Mouse (Mus musculus): ENCODE data around the gene Nudt13. TPM values are rescaled to one million over a fixed set of nuclear protein-coding genes. Genes with fewer than 3 reads are reported as not detected.

Nudt13 gene
- total RNA-seq, 1 experiment from 2014 or later = 10.2 TPM

GRCm38 (mm10) chr14:20319420-20319819 lies 24.9 kb downstream of the Nudt13 start:
- ATAC-seq (replicated peaks in 1 of 2; ENCODE audit: insufficient read depth in 1 of 2, low FRiP score in 2 of 2, low TSS enrichment in 1 of 2, low read depth in 1 of 2, poor library complexity in 2 of 2, severe bottlenecking in 2 of 2) = no peak

- no peak for ATAC-seq (replicated peaks in 1 of 2; ENCODE audit: insufficient read depth in 1 of 2, low FRiP score in 2 of 2, low TSS enrichment in 1 of 2, low read depth in 1 of 2, poor library complexity in 2 of 2, severe bottlenecking in 2 of 2)
Measured at GRCm38 (mm10) chr14:20324196-20324595, 29.7 kb downstream of the Nudt13 start.

DNA sequence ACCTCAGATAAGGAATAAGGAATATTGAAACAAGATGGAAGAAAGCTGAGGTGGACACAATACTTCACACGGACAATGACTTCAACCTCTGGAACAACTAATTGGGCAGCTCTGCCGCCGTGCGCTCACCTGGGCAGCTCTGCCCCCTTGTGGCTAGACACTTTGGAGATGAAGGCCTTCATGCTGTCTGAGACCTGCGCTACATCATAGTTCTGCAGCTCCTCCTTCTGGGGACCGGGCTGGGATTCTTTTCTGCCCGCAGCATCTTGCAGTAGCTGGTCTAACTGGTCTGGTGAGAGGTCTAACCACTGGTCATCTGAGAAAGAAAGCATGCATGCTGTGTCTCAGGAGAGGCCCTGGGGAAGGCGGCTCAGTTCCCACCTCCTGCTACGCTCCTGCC lies 34.0 kb downstream of the Nudt13 start:
- ATAC-seq (replicated peaks in 1 of 2; ENCODE audit: insufficient read depth in 1 of 2, low FRiP score in 2 of 2, low TSS enrichment in 1 of 2, low read depth in 1 of 2, poor library complexity in 2 of 2, severe bottlenecking in 2 of 2) = peak in 1 of 2 experiments; percentile 36; a peak in 1 of 4 replicates

DNA sequence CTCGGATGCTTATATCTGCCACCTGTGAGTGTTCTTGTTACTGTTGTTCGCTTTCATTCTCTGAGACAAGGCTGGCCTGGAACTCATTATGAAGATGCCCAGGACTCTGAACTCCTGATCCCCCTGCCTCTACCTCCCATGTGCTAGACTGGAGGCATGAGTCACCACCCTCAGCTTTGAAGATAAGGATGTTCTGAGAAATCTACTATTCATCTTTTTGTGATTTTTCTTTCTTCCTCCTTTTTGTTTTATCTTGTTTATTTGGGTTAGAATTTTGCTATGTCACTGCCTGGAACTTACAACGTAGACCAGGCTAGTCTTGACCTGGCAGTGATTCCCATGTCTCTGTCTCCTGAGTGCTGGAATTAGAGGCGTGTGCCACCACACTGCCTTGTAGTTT lies 36.8 kb downstream of the Nudt13 start:
- no peak for ATAC-seq (replicated peaks in 1 of 2; ENCODE audit: insufficient read depth in 1 of 2, low FRiP score in 2 of 2, low TSS enrichment in 1 of 2, low read depth in 1 of 2, poor library complexity in 2 of 2, severe bottlenecking in 2 of 2)

DNA sequence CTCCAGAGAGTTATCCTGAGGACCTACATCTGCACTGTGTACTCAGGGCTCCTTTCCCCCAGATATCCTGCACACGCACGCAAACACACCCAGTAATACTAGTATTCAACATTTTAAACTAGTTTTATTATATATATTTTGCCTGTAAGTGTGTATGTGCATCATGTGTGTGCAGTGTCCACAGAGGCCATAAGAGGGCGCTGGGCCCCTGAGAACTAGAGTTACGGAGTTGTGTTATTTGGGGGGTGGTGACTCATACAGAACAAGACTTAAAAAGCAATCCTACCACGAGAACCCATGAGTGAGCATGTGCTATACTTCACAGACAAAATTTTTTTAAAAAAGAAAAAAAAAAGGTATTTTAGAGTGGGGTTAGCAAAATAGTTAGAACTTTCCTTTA lies 44.9 kb downstream of the Nudt13 start:
- no peak for ATAC-seq (replicated peaks in 1 of 2; ENCODE audit: insufficient read depth in 1 of 2, low FRiP score in 2 of 2, low TSS enrichment in 1 of 2, low read depth in 1 of 2, poor library complexity in 2 of 2, severe bottlenecking in 2 of 2)

DNA sequence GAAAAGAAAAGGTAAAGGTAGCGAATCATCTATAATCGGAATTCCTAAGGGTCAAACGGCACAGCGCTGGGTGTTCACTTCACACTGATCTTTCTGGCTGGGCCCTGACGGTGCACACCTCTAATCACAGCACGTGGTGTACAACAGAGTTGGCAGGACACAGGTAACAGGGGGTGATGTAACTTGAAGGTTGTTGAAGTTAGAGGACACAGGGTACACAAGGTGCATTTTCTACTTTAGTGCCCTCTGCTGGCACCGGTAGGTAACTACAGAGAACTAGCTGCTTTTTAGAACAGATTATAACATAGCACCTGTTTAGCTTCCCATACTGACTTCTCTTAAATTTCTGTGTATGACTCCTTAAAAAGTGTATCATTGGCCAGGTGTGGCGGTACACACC lies 45.7 kb downstream of the Nudt13 start:
- ATAC-seq (replicated peaks in 1 of 2; ENCODE audit: insufficient read depth in 1 of 2, low FRiP score in 2 of 2, low TSS enrichment in 1 of 2, low read depth in 1 of 2, poor library complexity in 2 of 2, severe bottlenecking in 2 of 2) = peak in 1 of 2 experiments; percentile 58; a peak in 1 of 4 replicates

DNA sequence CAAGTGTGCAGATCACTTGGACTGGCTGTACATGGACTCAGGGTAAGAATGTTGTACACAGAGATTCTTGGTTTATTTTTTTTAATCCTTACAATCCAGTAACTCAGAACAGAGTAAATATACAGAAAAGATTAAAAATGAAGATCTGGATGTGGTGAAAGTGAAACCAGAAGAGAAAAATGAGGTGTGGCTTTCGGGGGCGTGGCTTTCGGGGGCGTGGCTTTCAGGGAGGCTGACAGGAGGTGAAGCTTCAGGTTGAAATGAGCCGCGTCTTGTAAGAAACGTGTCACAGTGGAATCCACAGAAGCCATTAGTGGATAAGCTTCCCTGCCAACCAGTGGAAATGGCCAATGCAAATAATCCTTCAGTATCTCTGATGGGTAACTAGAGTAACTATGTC lies 46.4 kb downstream of the Nudt13 start:
- ATAC-seq (replicated peaks in 1 of 2; ENCODE audit: insufficient read depth in 1 of 2, low FRiP score in 2 of 2, low TSS enrichment in 1 of 2, low read depth in 1 of 2, poor library complexity in 2 of 2, severe bottlenecking in 2 of 2) = no peak

DNA sequence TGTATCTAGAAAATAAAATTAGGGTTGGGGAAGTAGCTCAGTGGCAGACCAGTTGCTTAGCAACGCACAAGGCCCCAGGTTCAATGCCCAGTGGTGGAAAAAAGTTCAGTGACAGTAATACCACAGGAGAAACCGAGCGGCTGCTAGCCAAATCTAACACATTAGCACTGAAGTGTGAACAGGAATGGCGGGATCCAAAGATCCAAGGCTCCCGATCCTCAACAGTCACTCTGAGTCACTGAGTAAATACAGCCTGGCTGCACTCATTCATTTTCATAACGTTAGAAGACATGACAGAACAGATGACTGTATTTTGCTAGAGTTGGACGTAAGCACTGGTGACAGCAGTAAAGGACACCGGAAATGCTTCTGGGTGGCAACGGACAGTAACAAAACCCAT lies 51.4 kb downstream of the Nudt13 start:
- ATAC-seq (replicated peaks in 1 of 2; ENCODE audit: insufficient read depth in 1 of 2, low FRiP score in 2 of 2, low TSS enrichment in 1 of 2, low read depth in 1 of 2, poor library complexity in 2 of 2, severe bottlenecking in 2 of 2) = no peak

DNA sequence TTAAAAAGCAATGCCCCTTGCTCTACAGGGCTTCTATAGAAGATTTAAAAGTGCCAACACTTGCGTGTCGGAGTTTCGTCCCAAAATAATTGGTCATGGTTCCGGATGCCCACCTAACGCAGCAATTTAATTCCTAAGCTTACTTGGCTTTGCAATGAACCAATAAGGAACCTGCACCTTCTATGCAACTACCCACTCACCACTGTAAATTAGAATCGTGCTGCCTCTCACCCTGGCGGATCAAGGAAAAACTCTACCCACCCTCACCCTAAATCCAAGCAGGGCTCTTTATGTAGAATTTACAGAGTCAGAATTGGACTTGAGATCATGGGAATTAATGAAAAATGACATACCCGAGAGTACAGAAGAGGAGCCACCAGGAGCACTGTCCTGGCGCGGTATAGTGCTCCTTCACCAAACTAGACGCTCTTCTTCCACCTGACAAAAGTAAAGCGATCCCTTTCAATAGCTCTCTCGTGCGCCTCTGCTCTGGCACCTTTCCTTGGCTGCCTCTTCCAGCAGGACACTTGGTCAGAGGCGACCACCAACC lies 53.0 kb downstream of the Nudt13 start:
- ATAC-seq (replicated peaks in 1 of 2; ENCODE audit: insufficient read depth in 1 of 2, low FRiP score in 2 of 2, low TSS enrichment in 1 of 2, low read depth in 1 of 2, poor library complexity in 2 of 2, severe bottlenecking in 2 of 2) = peak; percentile 30 to 47; a peak in 2 of 4 replicates

DNA sequence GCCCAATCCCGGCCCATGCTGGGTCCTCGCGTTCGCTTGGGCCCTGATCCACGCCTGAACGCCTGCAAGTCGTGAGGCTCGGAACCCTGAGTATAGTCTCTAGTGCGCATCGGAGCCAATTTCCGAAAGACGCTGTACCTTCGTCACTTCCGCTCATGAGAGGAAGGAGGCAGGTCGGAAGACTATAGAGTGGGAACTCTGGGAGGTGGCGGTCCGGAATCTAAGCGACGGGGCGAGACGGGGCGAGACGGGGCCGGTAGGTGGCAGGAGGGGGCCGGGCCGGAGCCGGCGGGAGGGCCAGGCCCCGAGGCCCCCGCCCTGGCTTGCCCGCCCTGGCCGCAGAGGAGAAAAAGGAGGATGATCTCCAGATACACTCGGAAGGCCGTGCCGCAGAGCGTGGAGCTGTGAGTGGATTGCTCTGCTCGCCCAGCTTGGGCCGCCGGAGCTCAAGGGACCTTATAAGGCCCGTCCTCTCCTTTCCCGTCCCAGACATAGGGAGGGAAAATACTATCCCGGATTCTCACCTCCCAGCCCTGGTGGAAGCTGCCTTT lies 53.6 kb downstream of the Nudt13 start, which contains the start of the genes Ecd and Fam149b:
Gene Ecd, minus strand, starts transcription at position 131 of the 551 bp plus-strand sequence.
Gene Fam149b, plus strand, starts transcription at position 172 of the 551 bp plus-strand sequence.
- peak; percentile 98 for ATAC-seq (replicated peaks in 1 of 2; ENCODE audit: insufficient read depth in 1 of 2, low FRiP score in 2 of 2, low TSS enrichment in 1 of 2, low read depth in 1 of 2, poor library complexity in 2 of 2, severe bottlenecking in 2 of 2)

- peak in 1 of 2 experiments; percentile 72; a peak in 1 of 4 replicates for ATAC-seq (replicated peaks in 1 of 2; ENCODE audit: insufficient read depth in 1 of 2, low FRiP score in 2 of 2, low TSS enrichment in 1 of 2, low read depth in 1 of 2, poor library complexity in 2 of 2, severe bottlenecking in 2 of 2)
Measured at GRCm38 (mm10) chr14:20363230-20363629, 68.7 kb downstream of the Nudt13 start.

Other genes starting within 250 kb of the Nudt13 start
- gene Saysd1, start 156.2 kb upstream of the Nudt13 start, total RNA-seq (2017) = 2.0 and 3.4 TPM in 2 replicates
- 18.8 and 23.6 TPM in 2 replicates for gene Kcnk5, start 112.9 kb upstream of the Nudt13 start, total RNA-seq (2017)
- gene Kcnk16, start 25.5 kb upstream of the Nudt13 start, total RNA-seq (2017) = not detected in 2 replicates
- gene Ecd, start 53.4 kb downstream of the Nudt13 start, total RNA-seq (2017) = 59.0 and 79.5 TPM in 2 replicates
- 39.9 and 58.2 TPM in 2 replicates for gene Fam149b, start 53.5 kb downstream of the Nudt13 start, total RNA-seq (2017)
- gene Dnajc9, start 94.2 kb downstream of the Nudt13 start, total RNA-seq (2017) = 248 and 261 TPM in 2 replicates
- gene Mrps16, start 98.9 kb downstream of the Nudt13 start, total RNA-seq (2017) = 28.2 and 43.8 TPM in 2 replicates
- 1.0 TPM in 1 of 2 replicates, not detected in the other for gene Cfap70, start 157.5 kb downstream of the Nudt13 start, total RNA-seq (2017)
- gene Anxa7, start 185.4 kb downstream of the Nudt13 start, total RNA-seq (2017) = 70.9 and 80.2 TPM in 2 replicates
- 1.4 TPM in 1 of 2 replicates, not detected in the other for gene Mss51, start 202.2 kb downstream of the Nudt13 start, total RNA-seq (2017)